Mouse (Mus musculus) stomach, embryonic 15.5 days (tissue): Measurements from ENCODE around the gene Nup50. TPM values are rescaled to one million over a fixed set of nuclear protein-coding genes. Genes with fewer than 3 reads are reported as not detected.

Experiments used
- ATAC-seq: fragments of 200-750 bp; cut with Nextera tagmentation; 2 replicates; pipeline ENCODE4 v1.8.0; 2017; ENCODE audit warnings: low read depth, moderate number of reproducible peaks, moderate TSS enrichment; ENCODE audit not compliant: insufficient read depth, low FRiP score
- H3K27ac ChIP-seq: fragments of 300-500 bp; sonication (generic); 2 replicates; pipeline ENCODE4 v1.5.1; 2015; ENCODE audit warnings: mild to moderate bottlenecking, inconsistent platforms
- H3K27me3 ChIP-seq: fragments of 300-500 bp; sonication (generic); replicated peaks from 2 replicates; pipeline ENCODE4 v1.6.1; 2015; ENCODE audit warnings: inconsistent platforms
- H3K36me3 ChIP-seq: fragments of 300-500 bp; sonication (generic); 2 replicates; pipeline ENCODE4 v1.6.1; 2015; ENCODE audit warnings: inconsistent platforms
- H3K4me1 ChIP-seq: fragments of 300-500 bp; sonication (generic); 2 replicates; pipeline ENCODE4 v1.6.1; 2015; ENCODE audit warnings: inconsistent platforms
- H3K4me2 ChIP-seq: fragments of 300-500 bp; sonication (generic); 2 replicates; pipeline ENCODE4 v1.6.1; 2015; ENCODE audit warnings: mild to moderate bottlenecking, inconsistent platforms
- H3K4me3 ChIP-seq: fragments of 300-500 bp; sonication (generic); replicated peaks from 2 replicates; pipeline ENCODE4 v1.5.1; 2015; ENCODE audit warnings: inconsistent platforms
- H3K9ac ChIP-seq: fragments of 300-500 bp; sonication (generic); 2 replicates; pipeline ENCODE4 v1.6.1; 2015; ENCODE audit warnings: inconsistent platforms
- H3K9me3 ChIP-seq: fragments of 300-500 bp; sonication (generic); 2 replicates; pipeline ENCODE4 v1.6.1; 2016; ENCODE audit warnings: inconsistent platforms
- whole genome bisulfite sequencing: fragments of 180-500 bp; shearing (Covaris S2); methylation state at CpG from one replicate; pipeline ENCODE4 v1.1.7; 2015; 5-methylcytosine and 5-hydroxymethylcytosine counted together
- polyA plus RNA-seq: library from polyadenylated mRNA; unstranded; fragments of >200 nt; fragmentation: Nextera tagmentation; extraction: Ambion mirVana; gene quantifications from 2 replicates; pipeline ENCODE4 v1.2.1, GENCODE M21; 2015

The Nup50 gene
- polyA plus RNA-seq, 1 experiment from 2014 or later = 33.8 TPM

DNA sequence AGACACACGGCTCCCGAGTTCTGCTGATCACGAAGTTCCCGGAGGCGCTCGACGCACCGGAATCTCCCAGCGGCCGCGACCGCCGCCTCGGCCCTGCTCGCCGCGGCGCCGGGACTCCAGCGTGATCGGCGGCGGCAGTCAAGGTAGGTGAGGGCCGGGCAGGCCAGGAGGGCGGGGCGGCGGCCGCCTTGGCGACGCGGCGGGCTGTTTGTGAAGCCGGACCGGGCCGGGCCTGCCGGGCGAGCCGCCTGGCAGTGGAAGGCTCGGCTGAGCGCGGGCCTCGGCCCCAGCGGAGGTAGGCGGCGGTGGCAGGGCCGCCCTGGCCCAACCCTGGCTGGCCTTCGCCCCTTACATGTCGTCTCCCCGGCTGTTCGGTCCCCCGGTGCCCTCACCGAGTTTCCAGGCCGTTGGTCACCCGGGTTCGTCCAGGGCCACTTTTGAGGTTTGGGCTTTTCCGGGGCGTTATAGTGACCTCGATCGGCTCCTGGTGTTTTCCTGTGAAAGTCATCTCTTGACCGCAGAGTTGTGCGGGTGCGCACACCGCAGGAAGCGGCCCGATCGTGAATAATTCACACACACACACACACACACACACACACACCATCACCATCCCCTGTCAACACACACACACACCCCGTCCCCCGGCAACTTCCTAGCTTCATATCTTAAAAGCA lies 434 bp downstream of the Nup50 start:
- H3K36me3 ChIP-seq = peaks cover 8% of the 10 kb centered on the region
- peak overlapping the region; percentile 79 for H3K4me3 ChIP-seq
- peak overlapping the region; percentile 97 for H3K27ac ChIP-seq
- peak overlapping the region; percentile 88 for H3K9ac ChIP-seq
- H3K4me2 ChIP-seq = peak overlapping the region; percentile 64
- WGBS = under 1% methylated on average over 63 of the region's 68 CpGs
- H3K4me1 ChIP-seq = peaks cover 9% of the 10 kb centered on the region; the same call in 1 of the 2 replicates
- H3K9me3 ChIP-seq = no peaks in the 10 kb centered on the region
- ATAC-seq = peak; percentile 83
- H3K27me3 ChIP-seq = no peaks in the 10 kb centered on the region

DNA sequence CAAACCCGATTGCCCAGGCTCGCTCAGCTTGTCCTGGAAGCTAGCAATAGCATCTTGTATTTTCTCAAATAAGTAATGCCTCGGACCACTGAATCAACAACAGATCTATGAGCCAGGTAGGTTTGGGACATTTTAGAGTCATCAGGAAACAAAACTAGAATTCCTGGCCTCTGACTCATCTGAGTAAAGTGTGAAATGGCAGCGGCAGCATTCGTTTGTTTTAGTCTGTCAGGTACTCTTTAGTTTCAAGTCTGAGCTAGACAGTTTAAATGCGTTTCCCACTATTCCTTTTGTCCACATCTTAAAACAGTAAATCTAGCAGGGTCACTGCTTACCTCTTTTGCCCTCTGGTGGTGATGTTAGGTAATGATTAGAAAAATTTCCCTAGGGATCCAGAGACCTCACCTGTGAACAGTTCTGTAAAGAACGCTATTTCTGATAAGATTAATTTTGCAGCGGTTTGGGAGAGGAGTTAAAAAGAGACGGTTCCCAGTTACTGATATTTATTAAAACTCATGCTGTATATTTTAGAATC lies 1.6 kb downstream of the Nup50 start:
- Histone ChIP-seq H3K4me1 (peaks cover 9% of the 10 kb centered on the region; the same call in 1 of the 2 replicates), H3K4me2 (peak overlapping the region; percentile 64), H3K9me3 (no peaks in the 10 kb centered on the region), H3K27ac (peak overlapping the region; percentile 54), H3K27me3 (no peaks in the 10 kb centered on the region), H3K9ac (peak overlapping the region; percentile 88; the same call in 1 of the 2 replicates), H3K36me3 (peaks cover 20% of the 10 kb centered on the region), H3K4me3 (peak overlapping the region; percentile 79)
- 9% methylated on average over 9 of the region's 9 CpGs for WGBS
- no peak for ATAC-seq

DNA sequence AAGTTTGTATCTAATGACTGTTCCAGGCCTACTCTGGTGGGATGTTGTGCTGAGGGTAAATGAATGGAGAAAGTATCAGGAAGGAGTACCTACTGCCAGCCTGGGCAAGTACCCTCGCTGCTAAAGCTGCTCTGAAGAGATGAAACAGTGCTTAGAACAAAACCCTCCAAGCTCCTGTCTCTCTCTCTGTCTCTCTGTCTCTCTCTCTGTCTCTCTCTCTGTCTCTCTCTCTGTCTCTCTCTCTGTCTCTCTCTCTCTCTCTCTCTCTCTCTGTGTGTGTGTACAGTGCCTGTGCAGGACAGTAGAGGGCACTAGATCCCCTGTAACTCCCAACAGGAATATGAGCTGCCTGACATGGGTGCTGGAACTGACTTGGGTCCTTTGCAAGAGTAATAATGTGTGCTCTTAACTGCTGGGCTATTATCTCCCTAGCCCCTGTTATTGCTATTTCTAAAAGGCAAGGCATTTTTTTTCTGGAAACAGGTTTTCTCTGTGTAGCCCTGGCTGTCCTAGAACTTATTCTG lies 2.3 kb downstream of the Nup50 start:
- Histone ChIP-seq H3K4me3 (no peak overlapping the region), H3K9me3 (no peaks in the 10 kb centered on the region), H3K36me3 (peaks cover 24% of the 10 kb centered on the region), H3K9ac (no peak overlapping the region), H3K27ac (no peak overlapping the region), H3K4me2 (peak overlapping the region; percentile 64), H3K4me1 (peaks cover 9% of the 10 kb centered on the region; the same call in 1 of the 2 replicates), H3K27me3 (no peaks in the 10 kb centered on the region)
- no peak for ATAC-seq
- WGBS = 50% methylated on average over 1 of the region's 1 CpGs

- Histone ChIP-seq H3K27ac (no peak overlapping the region), H3K27me3 (no peaks in the 10 kb centered on the region), H3K4me3 (no peak overlapping the region), H3K9me3 (no peaks in the 10 kb centered on the region), H3K4me1 (no peaks in the 10 kb centered on the region), H3K36me3 (peaks cover 65% of the 10 kb centered on the region), H3K4me2 (no peak overlapping the region), H3K9ac (no peak overlapping the region)
- WGBS = 55% methylated on average over 5 of the region's 5 CpGs
- ATAC-seq = no peak
These were observed 9.1 kb downstream of the Nup50 start for GRCm38 (mm10) chr15:84932351-84932750.

GRCm38 (mm10) chr15:84934901-84935300 lies 11.7 kb downstream of the Nup50 start:
- H3K4me1 ChIP-seq = no peaks in the 10 kb centered on the region
- no peaks in the 10 kb centered on the region for H3K27me3 ChIP-seq
- H3K9me3 ChIP-seq = no peaks in the 10 kb centered on the region
- H3K36me3 ChIP-seq = peaks cover 68% of the 10 kb centered on the region
- ATAC-seq = no peak
- H3K27ac ChIP-seq = no peak overlapping the region
- WGBS = 86% methylated on average over 16 of the region's 16 CpGs
- H3K9ac ChIP-seq = no peak overlapping the region
- H3K4me2 ChIP-seq = no peak overlapping the region
- H3K4me3 ChIP-seq = no peak overlapping the region

DNA sequence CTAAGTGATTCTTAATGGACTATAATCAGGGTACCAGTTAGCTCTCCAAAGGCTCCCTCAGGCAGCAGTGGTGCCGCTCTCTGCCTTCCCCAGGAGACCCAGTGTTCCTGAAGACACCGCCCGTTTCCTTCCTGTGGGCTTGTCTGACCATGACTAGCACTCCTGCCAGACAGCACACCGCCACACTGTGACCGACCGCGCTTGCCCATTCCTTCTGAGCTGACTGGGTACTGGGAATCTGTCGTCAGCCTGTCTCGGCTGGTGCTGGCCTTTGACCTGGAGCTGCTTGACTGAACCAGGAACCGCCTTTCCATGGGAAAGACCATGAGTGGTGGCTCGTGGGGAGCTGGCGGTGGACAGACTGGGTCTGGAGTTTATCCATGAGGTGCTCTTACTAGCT lies 16.9 kb downstream of the Nup50 start:
- peaks cover 56% of the 10 kb centered on the region for H3K36me3 ChIP-seq
- no peaks in the 10 kb centered on the region for H3K9me3 ChIP-seq
- H3K27me3 ChIP-seq = no peaks in the 10 kb centered on the region
- H3K4me3 ChIP-seq = no peak overlapping the region
- H3K9ac ChIP-seq = no peak overlapping the region
- ATAC-seq = no peak
- WGBS = 71% methylated on average over 12 of the region's 12 CpGs
- no peaks in the 10 kb centered on the region for H3K4me1 ChIP-seq
- H3K27ac ChIP-seq = no peak overlapping the region
- H3K4me2 ChIP-seq = no peak overlapping the region

DNA sequence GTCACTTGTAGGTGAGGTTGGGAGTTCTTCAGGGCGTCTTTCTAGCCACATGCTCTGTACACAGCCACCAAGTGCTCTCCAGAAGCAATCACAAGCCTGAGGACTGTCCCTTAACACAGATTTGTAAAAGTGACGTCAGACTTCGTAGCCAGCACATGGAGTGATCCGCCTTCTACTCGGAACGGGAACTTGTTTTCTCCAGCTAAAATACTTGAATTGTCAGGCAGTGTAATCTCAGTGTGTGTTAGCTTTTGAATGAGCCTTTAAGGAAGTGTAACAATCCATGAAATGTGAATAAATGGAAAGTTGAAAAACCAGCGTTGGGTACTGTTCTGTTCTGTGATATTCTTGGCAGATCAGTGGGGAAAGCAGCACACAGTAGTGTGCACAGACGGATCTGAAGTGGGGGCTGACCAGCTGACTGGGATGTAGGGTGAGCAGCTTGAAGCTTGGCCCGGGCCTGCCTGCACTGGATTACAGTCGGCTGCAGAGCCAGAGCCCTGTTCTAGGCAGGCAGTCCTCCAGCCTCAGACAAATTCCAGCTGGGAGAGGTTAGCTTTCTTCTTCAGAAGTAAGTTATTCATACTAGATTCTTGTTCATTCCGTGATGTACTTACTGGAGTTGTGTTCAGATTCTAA lies 19.6 kb downstream of the Nup50 start:
- H3K4me2 ChIP-seq = no peak overlapping the region
- H3K9ac ChIP-seq = no peak overlapping the region
- 62% methylated on average over 11 of the region's 11 CpGs for WGBS
- ATAC-seq = peak; percentile 51; the same call in 1 of the 2 replicates
- H3K27me3 ChIP-seq = no peaks in the 10 kb centered on the region
- H3K27ac ChIP-seq = no peak overlapping the region
- no peaks in the 10 kb centered on the region for H3K4me1 ChIP-seq
- H3K36me3 ChIP-seq = peaks cover 31% of the 10 kb centered on the region
- no peaks in the 10 kb centered on the region for H3K9me3 ChIP-seq
- H3K4me3 ChIP-seq = no peak overlapping the region

GRCm38 (mm10) chr15:84944319-84944718 lies 21.1 kb downstream of the Nup50 start:
- H3K9me3 ChIP-seq = no peaks in the 10 kb centered on the region
- H3K9ac ChIP-seq = no peak overlapping the region
- no peak overlapping the region for H3K4me3 ChIP-seq
- 79% methylated on average over 5 of the region's 5 CpGs for WGBS
- H3K27ac ChIP-seq = no peak overlapping the region
- no peaks in the 10 kb centered on the region for H3K27me3 ChIP-seq
- H3K4me1 ChIP-seq = no peaks in the 10 kb centered on the region
- H3K36me3 ChIP-seq = peaks cover 29% of the 10 kb centered on the region
- no peak for ATAC-seq
- H3K4me2 ChIP-seq = no peak overlapping the region

DNA sequence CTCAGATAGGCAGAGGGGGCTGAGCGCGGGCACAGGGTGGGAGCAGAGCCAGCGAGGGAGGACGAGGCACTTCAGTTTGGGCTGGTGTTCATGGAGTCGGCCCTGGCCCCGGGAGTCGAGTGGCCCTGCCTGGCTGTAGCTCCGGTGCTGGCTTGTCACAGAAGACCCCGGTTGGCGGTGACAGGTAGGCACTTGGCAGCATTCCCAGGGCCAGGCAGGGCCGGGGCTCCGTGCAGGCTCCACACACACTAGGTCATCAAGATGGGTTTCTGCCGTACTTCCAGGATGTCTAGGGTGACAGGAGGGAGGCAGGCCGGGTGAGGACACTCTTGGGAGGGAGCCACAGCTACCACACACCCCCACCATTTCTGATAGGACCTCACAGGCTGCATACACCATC lies 25.8 kb downstream of the Nup50 start:
- Histone ChIP-seq H3K9ac (no peak overlapping the region), H3K4me1 (no peaks in the 10 kb centered on the region), H3K4me3 (no peak overlapping the region), H3K4me2 (no peak overlapping the region), H3K27me3 (no peaks in the 10 kb centered on the region), H3K27ac (no peak overlapping the region), H3K9me3 (no peaks in the 10 kb centered on the region), H3K36me3 (peaks cover 45% of the 10 kb centered on the region)
- 90% methylated on average over 14 of the region's 14 CpGs for WGBS
- ATAC-seq = no peak

DNA sequence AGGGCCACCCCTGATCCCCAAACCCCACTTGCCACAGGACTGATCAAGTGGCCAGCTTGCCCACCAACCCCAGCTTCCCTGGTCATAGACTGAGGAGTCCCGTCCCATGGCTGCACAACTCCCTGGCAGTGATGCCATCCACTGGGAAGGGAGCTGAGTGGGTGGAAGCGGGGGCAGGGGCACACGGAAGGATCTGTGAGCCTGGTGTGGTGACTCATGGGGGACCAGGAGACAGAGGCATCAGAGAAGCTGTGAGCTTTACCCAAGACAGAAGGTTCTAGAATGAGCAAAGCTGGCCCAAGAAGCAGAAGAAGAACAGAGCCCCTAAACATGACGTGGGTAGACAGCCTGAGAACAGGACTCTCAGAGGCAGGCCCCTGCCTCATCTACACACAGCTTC lies 26.8 kb downstream of the Nup50 start:
- no peaks in the 10 kb centered on the region for H3K4me1 ChIP-seq
- H3K4me3 ChIP-seq = no peak overlapping the region
- no peaks in the 10 kb centered on the region for H3K9me3 ChIP-seq
- 83% methylated on average over 4 of the region's 4 CpGs for WGBS
- peaks cover 45% of the 10 kb centered on the region for H3K36me3 ChIP-seq
- no peak overlapping the region for H3K27ac ChIP-seq
- no peaks in the 10 kb centered on the region for H3K27me3 ChIP-seq
- no peak for ATAC-seq
- H3K9ac ChIP-seq = no peak overlapping the region
- no peak overlapping the region for H3K4me2 ChIP-seq

DNA sequence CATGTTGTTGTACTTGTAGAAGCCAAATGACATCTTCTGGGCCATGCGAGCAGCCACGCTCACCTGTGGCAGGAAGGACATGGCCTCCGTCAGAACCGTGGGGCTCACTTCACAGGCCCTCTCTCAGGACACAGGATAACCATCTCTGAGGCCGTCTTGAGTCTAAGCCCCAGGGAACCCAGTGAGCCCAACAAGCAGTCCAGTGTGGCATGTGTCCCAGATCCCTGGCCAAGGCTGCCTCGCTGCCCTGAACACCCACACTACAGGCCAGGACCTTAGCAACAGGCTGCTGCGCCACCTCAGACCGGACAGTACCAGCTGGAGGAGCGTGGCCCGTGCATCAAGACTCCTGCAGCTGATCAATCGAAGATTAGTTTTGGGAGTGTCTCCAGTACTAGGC lies 30.0 kb downstream of the Nup50 start:
- no peak for ATAC-seq
- no peak overlapping the region for H3K9ac ChIP-seq
- no peaks in the 10 kb centered on the region for H3K9me3 ChIP-seq
- no peaks in the 10 kb centered on the region for H3K27me3 ChIP-seq
- no peak overlapping the region for H3K27ac ChIP-seq
- WGBS = 89% methylated on average over 11 of the region's 11 CpGs
- H3K4me3 ChIP-seq = no peak overlapping the region
- 0 out of 2 replicates have a peak, but pooled peaks cover 3% of the 10 kb centered on the region for H3K4me1 ChIP-seq
- peaks cover 48% of the 10 kb centered on the region for H3K36me3 ChIP-seq
- no peak overlapping the region for H3K4me2 ChIP-seq

DNA sequence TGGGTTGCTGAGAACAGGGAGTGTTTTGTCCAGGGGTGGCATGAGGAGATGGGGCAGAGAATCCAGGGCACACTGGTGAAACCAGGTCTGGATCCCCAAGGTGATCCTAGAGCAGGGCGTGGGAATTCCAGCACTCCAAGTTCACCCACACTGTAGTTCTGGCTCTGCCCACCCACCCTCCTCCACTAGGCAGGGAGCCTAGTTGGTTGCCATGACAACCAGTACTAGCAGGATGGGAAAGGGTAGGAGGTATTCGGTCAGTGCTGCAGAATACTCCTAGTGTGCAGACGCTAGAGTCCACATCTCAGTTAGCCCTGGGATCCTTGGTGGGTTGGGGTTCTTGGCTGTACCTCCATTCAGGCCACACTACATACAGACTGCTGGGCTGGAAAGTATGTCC lies 34.6 kb downstream of the Nup50 start:
- 0 out of 2 replicates have a peak, but pooled peaks cover 4% of the 10 kb centered on the region for H3K4me1 ChIP-seq
- ATAC-seq = no peak
- H3K4me3 ChIP-seq = no peak overlapping the region
- 44% methylated on average over 3 of the region's 3 CpGs for WGBS
- H3K9ac ChIP-seq = no peak overlapping the region
- no peak overlapping the region for H3K27ac ChIP-seq
- peaks cover 10% of the 10 kb centered on the region for H3K36me3 ChIP-seq
- no peak overlapping the region for H3K4me2 ChIP-seq
- H3K27me3 ChIP-seq = no peaks in the 10 kb centered on the region
- H3K9me3 ChIP-seq = no peaks in the 10 kb centered on the region
